Mouse (Mus musculus): ENCODE data around the gene Prelp. TPM values are rescaled to one million over a fixed set of nuclear protein-coding genes. Genes with fewer than 3 reads are reported as not detected.
A peak's percentile ranks its signal among the peaks of the same experiment; 100 is the strongest.

The Prelp gene
- total and polyA plus RNA-seq, 3 experiments, result not detected

DNA sequence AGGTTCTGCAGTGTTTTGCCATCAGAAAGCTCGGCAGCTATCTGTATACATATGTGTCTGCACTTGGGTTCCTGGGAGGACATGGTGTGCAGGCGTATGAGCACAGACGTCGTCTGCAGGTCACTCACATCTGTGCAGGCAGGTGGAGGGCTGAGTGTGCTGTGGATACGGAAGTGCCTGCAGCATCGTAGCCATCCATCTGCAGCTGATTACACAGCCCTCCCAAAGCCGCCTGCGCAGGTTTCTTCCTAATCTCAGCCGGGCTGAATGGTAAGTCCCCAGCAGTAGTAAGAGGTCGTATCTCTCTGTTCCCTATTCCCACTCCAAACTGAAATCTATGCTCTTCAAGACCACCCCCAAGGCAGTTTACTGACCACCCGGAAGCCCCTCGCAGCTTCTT lies 14.8 kb downstream of the Prelp start:
- no peak overlapping the region for H3K27ac ChIP-seq (ENCODE audit: control insufficient read depth, low read depth, low read length)
- no peak for TF ChIP-seq CTCF (IDR thresholded peaks at IDR 0.05 in 2 of 3, conservative IDR thresholded peaks at IDR 0.05 in 1 of 3; ENCODE audit: control insufficient read depth in 1 of 3, insufficient read depth in 1 of 3, low read depth in 2 of 3, low read length in 3 of 3, poor library complexity in 1 of 3, severe bottlenecking in 1 of 3)
- TF ChIP-seq GABPA (IDR thresholded peaks at IDR 0.05; ENCODE audit: low read depth, low read length), result no peak
- peak; percentile 65 for TF ChIP-seq TCF12 (IDR thresholded peaks at IDR 0.05; ENCODE audit: low read depth, low read length)
- no peak for TF ChIP-seq CHD1 (IDR thresholded peaks at IDR 0.05; ENCODE audit: low read depth, low read length)
- TF ChIP-seq CHD2 (IDR thresholded peaks at IDR 0.05; ENCODE audit: low read length), result no peak
- 0 out of 2 replicates have a peak, but pooled peaks have one; percentile 27 for TF ChIP-seq GATA1 (IDR thresholded peaks at IDR 0.05; ENCODE audit: low read depth, low read length)
- no peak for TF ChIP-seq ZNF384 (IDR thresholded peaks at IDR 0.05; ENCODE audit: low read depth, low read length)
- peak; percentile 62 for TF ChIP-seq ETS1 (IDR thresholded peaks at IDR 0.05; ENCODE audit: low read depth, low read length)
- peak; percentile 25 to 45; a peak in 3 of 4 replicates for TF ChIP-seq EP300 (IDR thresholded peaks at IDR 0.05; ENCODE audit: low read depth in 1 of 2, low read length in 2 of 2)
- no peak for TF ChIP-seq NELFE (IDR thresholded peaks at IDR 0.05; ENCODE audit: low read depth, low read length)
- TF ChIP-seq TAL1 (IDR thresholded peaks at IDR 0.05; ENCODE audit: low read length), result peak; percentile 36; the same call in 1 of the 2 replicates
- TF ChIP-seq NRF1 (IDR thresholded peaks at IDR 0.05; ENCODE audit: insufficient read depth, low read depth, low read length, poor library complexity, severe bottlenecking), result peak; percentile 64
- peak; percentile 76 for TF ChIP-seq ELF1 (IDR thresholded peaks at IDR 0.05; ENCODE audit: low read depth, low read length)
- peak; percentile 68 for TF ChIP-seq RCOR1 (IDR thresholded peaks at IDR 0.05; ENCODE audit: low read depth, low read length)
- H3K27me3 ChIP-seq (ENCODE audit: control insufficient read depth in 1 of 2, insufficient read depth in 2 of 2, low read length in 2 of 2), result no peaks in the 10 kb centered on the region
- peak; percentile 64 for DNase-seq (ENCODE audit: low read depth, low spot score)
- peaks cover 2% of the 10 kb centered on the region; the same call in 1 of the 2 replicates for H3K79me2 ChIP-seq (ENCODE audit: control insufficient read depth, insufficient read depth, low read length, poor library complexity)
- H3K9me3 ChIP-seq (replicated peaks; ENCODE audit: insufficient read depth, low read length), result no peaks in the 10 kb centered on the region
- peaks cover 0 to 16% of the 10 kb centered on the region in 2 experiments; a peak in 2 of 4 replicates for H3K36me3 ChIP-seq (ENCODE audit: control insufficient read depth in 1 of 2, insufficient read depth in 2 of 2, low read length in 2 of 2)
- no peak overlapping the region for H3K9ac ChIP-seq (ENCODE audit: control insufficient read depth, low read depth, low read length, poor library complexity, severe bottlenecking)
- H3K4me3 ChIP-seq (ENCODE audit: control insufficient read depth in 1 of 2, insufficient read depth in 1 of 2, low read depth in 2 of 2, low read length in 2 of 2), result no peak overlapping the region
- H3K4me1 ChIP-seq (ENCODE audit: control insufficient read depth in 1 of 2, insufficient read depth in 2 of 2, low read length in 2 of 2), result peaks cover 6 to 29% of the 10 kb centered on the region in 2 experiments; a peak in 3 of 4 replicates

GRCm38 (mm10) chr1:133900825-133901224 lies 20.4 kb downstream of the Prelp start:
- no peak for TF ChIP-seq GATA1 (IDR thresholded peaks at IDR 0.05; ENCODE audit: low read depth, low read length)
- TF ChIP-seq TCF12 (IDR thresholded peaks at IDR 0.05; ENCODE audit: low read depth, low read length), result no peak
- TF ChIP-seq MYB (IDR thresholded peaks at IDR 0.05; ENCODE audit: low read depth, low read length), result no peak
- no peak for TF ChIP-seq UBTF (IDR thresholded peaks at IDR 0.05; ENCODE audit: borderline replicate concordance, insufficient read depth, low read depth, low read length)
- no peak for TF ChIP-seq EP300 (IDR thresholded peaks at IDR 0.05; ENCODE audit: low read depth in 1 of 2, low read length in 2 of 2)
- no peak for TF ChIP-seq CHD2 (IDR thresholded peaks at IDR 0.05; ENCODE audit: low read length)
- no peak for TF ChIP-seq MAZ (IDR thresholded peaks at IDR 0.05; ENCODE audit: low read depth, low read length)
- no peak for TF ChIP-seq ZMIZ1 (IDR thresholded peaks at IDR 0.05; ENCODE audit: low read depth, low read length)
- TF ChIP-seq POLR2A (IDR thresholded peaks at IDR 0.05; ENCODE audit: control insufficient read depth in 1 of 2, insufficient read depth in 1 of 2, low read depth in 1 of 2, low read length in 2 of 2, poor library complexity in 1 of 2), result no peak
- Histone ChIP-seq H3K9me3 (replicated peaks; ENCODE audit: insufficient read depth, low read length) (no peaks in the 10 kb centered on the region), H3K4me1 (ENCODE audit: control insufficient read depth in 1 of 2, insufficient read depth in 2 of 2, low read length in 2 of 2) (peaks cover 0 to 14% of the 10 kb centered on the region in 2 experiments; a peak in 2 of 4 replicates), H3K27ac (ENCODE audit: control insufficient read depth, low read depth, low read length) (no peak overlapping the region), H3K9ac (ENCODE audit: control insufficient read depth, low read depth, low read length, poor library complexity, severe bottlenecking) (no peak overlapping the region), H3K36me3 (ENCODE audit: control insufficient read depth in 1 of 2, insufficient read depth in 2 of 2, low read length in 2 of 2) (peaks cover 0 to 5% of the 10 kb centered on the region in 2 experiments; a peak in 2 of 4 replicates), H3K79me2 (ENCODE audit: control insufficient read depth, insufficient read depth, low read length, poor library complexity) (no peaks in the 10 kb centered on the region), H3K27me3 (ENCODE audit: control insufficient read depth in 1 of 2, insufficient read depth in 2 of 2, low read length in 2 of 2) (no peaks in the 10 kb centered on the region), H3K4me3 (ENCODE audit: control insufficient read depth in 1 of 2, insufficient read depth in 1 of 2, low read depth in 2 of 2, low read length in 2 of 2) (no peak overlapping the region)
- no peak for DNase-seq (ENCODE audit: low read depth, low spot score)

All from MEL (cell line).